Mouse (Mus musculus) gastrocnemius, adult 8-10 months (tissue): ENCODE measurements at regions not wholly inside any gene's neighbourhood (a gene's known extent, or its start where the extent isn't known, plus 50 kb on each side); places are given as distances from the start of the nearest gene placed in this dataset.

ENCODE experiments used
- DNase-seq, 2 experiments: peaks; one replicate each; pipeline ENCODE4 v3.0.0; 2022; ENCODE audit warnings: low spot score in 2 of 2

GRCm38 (mm10) chr5:52092273-52092672 is 98.0 kb downstream of the Dhx15 start:
- DNase-seq: no peak

GRCm38 (mm10) chr5:52088131-52088530 is 102.2 kb downstream of the Dhx15 start:
- no peak for DNase-seq

- DNase-seq: no peak
Measured at GRCm38 (mm10) chr5:52086766-52087429, 103.4 kb downstream of the Dhx15 start.

- DNase-seq: no peak
Measured at GRCm38 (mm10) chr5:52080268-52080667, 110.0 kb downstream of the Dhx15 start.

GRCm38 (mm10) chr5:52077696-52078095 is 112.6 kb downstream of the Dhx15 start:
- no peak for DNase-seq

- DNase-seq: no peak
Measured at GRCm38 (mm10) chr5:52075096-52075495, 115.2 kb downstream of the Dhx15 start.

GRCm38 (mm10) chr5:52064804-52065451 is 125.4 kb downstream of the Dhx15 start:
- peak; percentile 40 to 50 for DNase-seq

- DNase-seq: peak in 1 of 2 experiments; percentile 6
Measured at GRCm38 (mm10) chr5:52062214-52062613, 128.1 kb downstream of the Dhx15 start.

- no peak for DNase-seq
Measured at GRCm38 (mm10) chr5:52061226-52061625, 129.1 kb downstream of the Dhx15 start.

GRCm38 (mm10) chr5:52057261-52057660 is 133.1 kb downstream of the Dhx15 start:
- no peak for DNase-seq

- no peak for DNase-seq
Measured at GRCm38 (mm10) chr5:52052072-52052465, 138.2 kb downstream of the Dhx15 start.

- DNase-seq: no peak
Measured at GRCm38 (mm10) chr5:52051383-52052071, 138.8 kb downstream of the Dhx15 start.

GRCm38 (mm10) chr5:52048790-52049189 is 141.5 kb downstream of the Dhx15 start:
- no peak for DNase-seq

GRCm38 (mm10) chr5:52046704-52047103 is 143.6 kb downstream of the Dhx15 start:
- DNase-seq: no peak

GRCm38 (mm10) chr5:52044101-52044500 is 146.2 kb downstream of the Dhx15 start:
- no peak for DNase-seq

GRCm38 (mm10) chr5:52041447-52041846 is 148.9 kb downstream of the Dhx15 start:
- no peak for DNase-seq

GRCm38 (mm10) chr5:52040427-52041312 is 149.6 kb downstream of the Dhx15 start:
- DNase-seq: no peak

GRCm38 (mm10) chr5:52035339-52035738 is 155.0 kb downstream of the Dhx15 start:
- DNase-seq: no peak

- DNase-seq: no peak
Measured at GRCm38 (mm10) chr5:52027478-52027877, 162.8 kb downstream of the Dhx15 start.

- DNase-seq: no peak
Measured at GRCm38 (mm10) chr5:52026148-52026547, 164.2 kb downstream of the Dhx15 start.

GRCm38 (mm10) chr5:52023212-52023611 is 167.1 kb downstream of the Dhx15 start:
- no peak for DNase-seq

- DNase-seq: no peak
Measured at GRCm38 (mm10) chr5:52016992-52017391, 173.3 kb downstream of the Dhx15 start.
